Mouse (Mus musculus): ENCODE measurements around the gene Faf1.
A peak's percentile ranks its signal among the peaks of the same experiment; 100 is the strongest.

The Faf1 gene

DNA sequence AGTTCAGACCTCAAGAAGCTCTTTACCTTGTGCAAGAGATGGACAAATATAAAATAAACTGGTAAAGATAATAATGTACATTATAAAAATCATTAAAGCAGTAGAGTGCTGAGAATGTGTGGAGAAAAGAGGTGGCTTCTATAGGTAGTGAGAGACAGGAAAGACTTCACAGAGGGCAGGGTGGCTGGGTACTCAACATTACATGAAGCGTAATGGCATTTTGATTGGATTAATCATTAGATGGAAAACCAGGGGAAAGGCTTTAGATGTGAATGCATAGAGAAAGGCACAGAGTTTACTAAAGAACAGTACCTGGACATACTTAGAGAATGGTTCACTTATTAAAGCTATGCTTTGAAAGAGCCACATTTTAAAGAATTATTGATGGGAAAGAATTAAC lies 252.7 kb downstream of the Faf1 start:
- no peak for DNase-seq (ENCODE audit: low spot score)

DNA sequence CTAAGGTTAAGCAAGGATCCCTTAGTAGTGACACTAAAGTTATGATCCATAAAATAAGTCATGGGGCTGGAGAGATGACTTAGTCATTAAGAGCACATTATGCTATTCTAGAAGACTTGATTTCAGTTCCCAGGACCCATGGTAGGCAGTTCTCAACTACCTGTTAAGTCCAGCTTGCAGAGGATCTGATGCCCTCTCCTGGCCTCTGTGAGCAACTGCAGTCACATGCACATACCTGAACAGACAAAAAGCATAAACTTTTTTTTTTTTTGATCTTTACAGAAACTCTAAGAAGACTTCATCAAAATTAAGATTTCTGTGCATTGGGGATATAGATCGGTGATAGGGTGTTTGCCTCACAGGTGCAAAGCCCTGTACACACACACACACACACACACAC lies 254.1 kb downstream of the Faf1 start:
- DNase-seq (ENCODE audit: low spot score) = no peak

DNA sequence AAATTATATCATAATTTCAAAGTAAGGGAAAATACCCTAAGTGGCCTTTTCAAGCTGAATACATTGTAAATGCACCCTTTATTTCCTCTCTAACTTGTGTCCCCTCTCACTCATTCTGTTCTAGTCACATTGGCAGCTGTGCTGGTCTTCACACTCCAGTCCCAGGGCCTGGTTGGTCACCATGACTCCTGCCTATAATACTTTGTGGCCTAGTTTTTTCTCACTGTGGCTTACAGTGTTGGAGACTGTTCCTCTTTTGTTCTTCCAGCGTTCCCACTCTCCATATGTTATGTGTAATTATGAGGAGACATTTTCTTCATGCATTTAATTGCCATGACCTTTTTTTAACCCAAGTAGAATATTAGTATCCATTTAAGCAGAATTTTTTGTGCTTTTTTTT lies 254.5 kb downstream of the Faf1 start:
- no peak for DNase-seq (ENCODE audit: low spot score)

DNA sequence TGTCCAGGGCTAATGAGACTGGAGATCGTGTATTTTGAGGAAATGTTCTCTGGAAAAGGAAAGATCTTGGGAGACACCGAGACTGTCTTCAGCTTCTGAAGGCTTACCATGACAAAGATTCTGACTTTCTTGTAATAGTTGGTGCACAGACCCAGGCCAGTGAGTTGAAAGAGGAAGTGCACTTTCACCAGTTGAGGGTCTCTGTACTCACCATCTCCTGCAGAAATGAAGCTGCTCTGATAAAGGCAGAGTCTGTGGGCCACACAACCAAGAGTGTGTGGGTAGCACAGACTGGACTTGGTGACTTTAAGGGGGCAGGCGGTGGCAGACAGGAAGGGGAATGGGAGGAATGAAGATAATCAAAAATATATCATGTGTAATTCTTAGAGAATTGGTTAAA lies 260.2 kb downstream of the Faf1 start:
- no peak for DNase-seq (ENCODE audit: low spot score)

DNA sequence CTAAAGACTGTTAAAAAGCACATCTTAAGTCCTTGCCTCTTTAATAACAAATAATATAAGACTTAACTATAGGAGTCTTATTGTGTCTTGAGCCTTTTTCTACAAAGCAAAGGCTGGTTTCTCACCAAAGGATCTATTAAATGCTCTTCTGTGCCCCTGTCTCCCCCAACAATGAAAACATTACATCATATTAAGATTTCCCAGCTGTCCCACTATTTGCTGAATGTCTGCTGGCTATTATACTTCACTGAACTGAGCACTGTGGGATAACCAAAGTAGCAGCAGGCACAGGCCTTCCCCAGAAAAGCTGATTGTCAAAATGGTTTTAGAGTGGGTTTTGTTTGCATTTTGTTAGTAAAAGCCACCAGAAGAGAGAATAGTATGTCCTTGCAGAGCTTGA lies 262.9 kb downstream of the Faf1 start:
- no peak for DNase-seq (ENCODE audit: low spot score)

DNA sequence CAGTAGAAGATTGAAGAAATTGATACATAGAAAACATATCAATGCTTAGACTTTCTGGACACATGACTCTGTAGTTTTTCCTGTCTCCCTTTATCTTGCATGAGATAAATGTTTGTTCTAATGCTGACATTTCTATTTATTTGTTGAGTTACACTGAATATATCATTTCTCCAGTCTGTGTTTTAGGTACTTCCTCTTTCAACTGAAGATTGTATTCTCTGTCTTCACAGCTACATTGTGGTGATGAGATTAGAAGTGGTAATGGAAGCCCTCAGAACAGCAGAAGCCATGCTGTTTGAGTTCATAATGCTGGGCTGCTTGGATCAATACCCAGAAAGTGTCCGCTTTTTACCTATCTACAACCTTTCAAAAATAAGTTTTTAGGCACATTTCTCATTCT lies 269.2 kb downstream of the Faf1 start:
- DNase-seq (ENCODE audit: low spot score) = no peak

DNA sequence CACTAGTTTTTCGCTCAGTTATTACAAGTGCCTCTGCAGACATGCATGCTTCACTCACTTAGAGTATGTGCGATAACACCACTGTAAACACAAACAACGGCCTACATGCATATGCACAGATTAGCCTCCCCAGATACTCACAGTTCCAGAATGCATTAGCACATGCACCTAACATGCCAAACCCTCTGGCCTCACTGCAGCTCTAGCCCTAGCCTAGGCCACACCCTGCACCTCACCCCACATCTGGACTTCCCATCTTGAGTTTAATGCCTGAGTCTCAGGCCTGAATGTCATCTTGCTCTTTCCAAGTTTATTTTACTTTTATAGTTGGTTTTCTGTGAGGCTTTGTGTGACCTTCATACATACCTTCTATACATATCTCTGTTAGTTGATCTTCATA lies 272.9 kb downstream of the Faf1 start:
- DNase-seq (ENCODE audit: low spot score) = no peak

DNA sequence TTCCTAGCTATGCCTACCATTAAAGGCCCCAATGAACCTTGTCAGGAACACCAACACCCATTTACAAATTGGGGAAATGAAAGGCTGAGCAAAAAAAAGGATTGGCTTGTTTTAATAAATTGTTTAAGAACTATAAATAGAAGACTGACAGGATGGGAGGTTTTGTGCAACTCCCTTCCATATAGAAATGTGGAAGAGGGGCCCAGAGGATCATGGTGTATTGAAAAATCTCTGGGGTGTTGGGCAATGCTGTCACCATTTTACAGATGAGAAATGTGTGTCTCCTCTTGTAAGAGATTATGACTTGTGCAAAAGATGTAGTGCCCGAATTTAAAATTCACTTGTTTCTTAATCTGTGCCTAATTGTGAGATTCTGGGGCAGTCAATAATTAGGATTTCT lies 277.1 kb downstream of the Faf1 start:
- DNase-seq (ENCODE audit: low spot score) = no peak

DNA sequence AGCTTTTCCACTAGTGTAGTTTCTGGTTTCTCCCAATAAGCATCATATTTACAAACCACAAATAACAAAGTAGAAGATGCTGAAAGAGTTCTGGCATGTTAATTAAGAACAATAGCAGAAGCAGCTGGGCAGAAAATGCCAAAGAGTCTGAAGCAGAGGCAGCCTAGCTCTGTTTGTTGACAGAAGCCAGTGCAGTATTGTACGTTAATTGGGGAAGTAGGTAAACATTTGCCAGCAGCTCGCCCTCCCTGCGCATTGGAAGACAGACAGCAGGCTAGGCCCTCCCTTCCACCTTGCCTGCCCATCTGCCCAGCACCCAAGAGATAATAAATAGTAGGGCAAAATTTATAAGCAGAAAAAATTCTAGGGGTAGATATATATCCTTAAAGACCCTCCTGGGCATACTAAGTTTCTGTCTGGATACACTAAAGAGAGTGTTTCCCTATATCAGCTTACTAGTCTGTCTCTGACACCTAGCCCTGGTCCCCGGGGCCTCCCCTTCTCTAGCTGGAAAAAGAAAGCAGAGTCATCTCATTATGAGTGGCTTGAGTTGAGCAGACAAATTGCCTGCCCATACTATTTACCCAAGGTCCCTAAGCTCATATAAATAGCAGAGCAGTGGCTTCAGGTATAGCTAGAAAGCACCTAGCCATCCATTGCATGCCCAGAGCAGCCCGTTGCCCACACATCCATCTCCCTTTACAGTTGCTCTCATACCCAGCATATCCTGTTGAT lies 284.0 kb downstream of the Faf1 start:
- DNase-seq (ENCODE audit: low spot score) = no peak

DNA sequence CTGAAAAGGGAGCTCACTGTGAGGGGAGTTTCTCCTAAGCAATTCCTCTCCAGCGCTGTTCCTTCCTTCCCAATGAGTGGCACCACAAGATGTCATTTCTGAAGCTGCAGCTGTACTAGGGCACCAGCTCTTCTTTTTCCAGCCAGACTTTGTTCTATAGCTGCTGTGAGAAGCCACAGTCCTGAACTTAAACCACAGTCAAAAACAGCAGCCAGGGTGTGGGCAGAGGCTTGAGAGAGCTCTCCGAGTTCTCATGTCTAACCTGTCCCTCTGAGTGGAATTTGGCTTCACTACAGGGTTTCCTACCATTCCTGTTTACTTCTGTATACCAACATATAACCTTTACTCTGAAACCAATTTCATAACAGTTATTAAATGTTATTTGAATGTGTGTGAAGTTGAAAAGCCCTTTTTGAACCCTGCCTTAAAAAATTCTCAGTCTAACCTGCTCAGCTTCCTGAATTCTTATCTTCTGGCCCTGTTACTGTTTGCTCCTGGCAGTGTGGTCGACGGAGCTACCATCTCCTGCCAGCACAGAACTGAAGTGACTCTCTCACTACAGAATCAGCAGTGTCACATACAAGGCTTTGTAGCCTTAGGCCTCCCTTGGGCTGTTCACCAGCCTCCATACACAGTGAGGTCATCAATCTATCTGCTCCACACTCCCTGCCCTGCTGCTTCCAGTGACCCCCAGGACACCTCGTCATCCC lies 287.3 kb downstream of the Faf1 start:
- no peak for DNase-seq (ENCODE audit: low spot score)

DNA sequence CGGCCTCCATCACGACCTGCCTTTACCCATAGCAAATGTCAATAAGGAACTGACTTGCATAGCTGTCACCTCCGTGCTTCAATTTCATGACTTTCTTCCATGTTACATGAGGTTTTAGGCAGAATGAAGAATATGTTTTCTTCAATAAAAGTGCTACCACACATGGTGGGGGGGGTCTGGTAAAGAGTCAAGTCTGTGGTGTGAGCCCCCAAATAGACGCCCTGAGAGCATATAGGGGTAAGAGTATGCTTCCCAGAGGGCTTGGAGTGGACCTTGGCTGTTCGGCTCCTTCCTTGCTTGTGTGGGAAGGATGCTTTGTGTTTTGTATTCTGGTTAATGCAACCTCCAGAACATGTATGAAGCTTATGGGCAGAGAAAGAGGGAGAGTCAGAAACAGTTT lies 293.2 kb downstream of the Faf1 start:
- DNase-seq (ENCODE audit: low spot score) = no peak

DNA sequence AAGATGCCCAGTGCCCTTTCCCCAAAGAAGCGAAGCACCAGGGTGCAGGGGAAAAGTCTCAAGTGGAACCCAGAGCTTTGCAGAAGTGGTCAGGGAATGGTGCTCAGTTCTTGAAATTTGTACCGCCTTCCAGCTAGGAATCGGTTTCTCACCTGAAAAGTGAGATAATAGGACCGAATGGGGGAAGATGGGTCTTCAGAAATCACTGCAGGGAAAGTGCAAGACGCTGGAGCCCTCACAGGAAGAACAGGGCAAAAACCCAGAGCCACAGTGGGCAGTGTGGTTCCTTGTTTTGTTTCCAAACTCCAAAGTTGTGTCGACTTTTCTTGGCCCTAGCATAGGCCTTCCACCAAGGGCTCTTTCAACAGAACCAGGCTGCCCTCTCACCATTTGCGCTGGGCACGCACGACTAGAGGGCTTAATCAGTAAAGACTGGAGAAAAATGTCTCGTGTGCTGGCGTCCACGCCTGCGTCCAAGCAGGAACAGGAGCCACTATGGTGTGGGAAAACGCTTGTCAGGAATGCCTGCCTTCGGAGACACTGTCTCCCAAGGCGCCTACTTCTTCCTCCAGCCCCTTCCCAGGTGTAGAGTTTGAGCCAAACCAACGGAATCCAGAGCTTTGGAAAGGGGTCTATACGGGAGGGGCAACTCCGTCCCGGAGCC lies 297.7 kb downstream of the Faf1 start:
- no peak for DNase-seq (ENCODE audit: low spot score)

DNA sequence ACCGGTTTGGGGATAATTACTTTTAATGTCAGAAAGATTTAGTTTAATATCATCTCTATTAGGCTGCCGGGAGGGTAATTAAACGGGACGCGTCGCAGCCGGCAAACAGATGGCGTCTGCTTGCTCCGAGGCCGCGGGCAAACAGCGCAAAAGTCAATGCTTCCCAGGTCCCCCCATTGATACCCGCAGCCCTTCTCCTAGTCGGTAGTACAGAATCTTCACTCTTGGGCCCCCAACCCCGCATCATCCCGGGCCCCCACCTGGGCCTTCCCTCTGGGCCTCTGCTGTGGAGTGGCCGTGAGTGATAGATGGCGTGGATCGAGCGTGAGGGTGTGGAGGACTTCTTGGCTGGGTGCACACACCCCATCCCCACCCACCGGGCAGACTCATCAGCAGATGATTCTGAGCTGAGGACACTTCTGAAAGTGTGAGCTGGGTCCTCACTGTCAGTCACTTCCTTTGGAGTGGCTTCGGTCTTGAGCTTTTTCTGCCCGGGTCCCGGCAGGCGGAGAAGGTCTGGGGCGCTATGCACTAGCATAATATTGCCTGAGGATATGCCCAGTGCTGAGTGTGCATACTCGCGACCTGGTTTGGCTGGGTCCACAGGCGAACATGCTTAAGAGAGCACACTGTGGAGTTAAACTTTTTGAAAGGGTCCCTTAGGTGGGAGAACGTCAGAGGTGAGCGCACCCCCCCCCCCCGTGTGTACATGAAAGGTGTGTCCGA lies 298.4 kb downstream of the Faf1 start:
- DNase-seq (ENCODE audit: low spot score) = no peak

DNA sequence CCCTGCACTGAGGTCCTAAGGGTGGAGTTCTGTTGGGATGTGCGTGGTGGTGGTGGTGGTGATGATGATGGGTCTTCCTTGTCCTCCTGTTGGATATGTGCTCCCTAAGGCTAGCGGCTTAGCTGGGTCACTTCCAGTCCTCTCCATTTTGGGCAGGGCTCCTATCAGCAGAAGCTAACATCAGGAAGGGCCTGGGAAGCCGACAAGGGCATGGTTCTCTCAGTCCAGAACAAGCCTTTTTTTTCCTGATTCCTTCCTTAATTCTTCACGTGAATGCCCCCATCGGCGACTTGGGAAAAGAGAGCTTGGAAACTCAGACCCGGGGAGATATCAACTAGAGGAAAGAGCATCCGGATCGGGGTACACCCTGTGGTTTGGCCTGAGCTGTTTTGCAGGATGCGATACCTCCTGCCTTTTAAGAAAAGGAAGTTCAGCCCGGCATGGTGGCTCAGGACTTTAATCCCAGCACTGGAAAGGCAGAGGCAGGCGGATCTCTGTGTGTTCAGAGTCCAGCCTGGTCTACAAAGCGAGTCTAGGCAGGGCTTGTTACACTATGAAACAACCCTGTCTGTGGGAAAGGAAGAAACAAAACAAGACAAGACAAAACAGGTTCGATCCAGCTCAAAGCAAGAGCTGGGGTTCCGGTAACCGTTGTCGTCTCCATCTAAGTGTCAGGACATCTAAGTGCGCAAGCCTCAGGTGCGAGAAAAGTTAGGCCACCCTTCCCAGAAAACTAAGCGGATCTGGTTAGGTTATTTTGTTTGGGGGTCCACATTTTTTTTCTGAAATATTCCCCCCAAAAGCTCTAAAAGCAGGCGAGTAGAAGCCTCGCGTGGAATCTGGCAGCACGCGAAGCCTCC lies 299.2 kb downstream of the Faf1 start:
- no peak for DNase-seq (ENCODE audit: low spot score)

DNA sequence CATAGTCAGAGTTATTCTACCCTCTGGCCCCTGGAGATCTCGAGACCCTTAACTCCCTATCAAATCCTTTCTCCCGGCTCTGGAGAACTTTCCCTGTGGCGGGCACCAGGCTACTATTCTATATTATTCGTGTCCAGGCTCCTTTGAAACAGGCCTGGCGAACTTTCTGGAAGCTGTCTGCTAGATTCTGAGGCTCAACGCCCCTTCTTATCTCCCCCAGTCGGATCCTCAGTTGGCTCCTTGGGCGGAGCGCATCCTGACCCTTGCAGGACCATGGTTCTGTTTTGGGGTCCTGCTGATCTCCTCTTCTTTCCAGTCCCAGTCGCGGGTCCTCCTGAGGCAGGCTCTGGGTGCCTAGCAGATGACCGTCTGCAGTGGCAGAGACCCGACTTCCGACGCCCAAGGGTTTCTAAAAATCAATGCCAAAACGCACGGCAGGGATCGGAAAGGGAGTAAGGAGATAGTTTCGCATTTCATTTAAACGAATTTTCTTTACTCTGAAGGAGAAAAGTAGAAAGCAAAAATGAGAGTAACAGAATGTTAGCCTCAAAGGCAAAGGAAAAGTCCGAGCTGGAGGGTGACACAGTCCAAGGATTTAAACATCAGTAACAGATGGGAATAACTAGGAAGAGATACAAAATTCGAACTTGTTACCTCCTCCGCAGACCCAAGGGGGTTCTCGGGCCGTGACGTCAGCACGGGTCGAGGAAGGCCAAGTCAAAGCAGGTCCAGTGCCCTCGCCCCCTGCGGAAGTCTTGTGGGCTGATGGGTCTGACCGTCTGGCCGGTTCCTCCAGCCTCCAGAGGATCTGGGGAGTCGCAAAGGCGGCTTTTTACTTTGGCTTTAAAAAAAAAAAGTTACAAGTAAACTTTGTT lies 300.1 kb downstream of the Faf1 start:
- DNase-seq (ENCODE audit: low spot score) = peak; percentile 60

DNA sequence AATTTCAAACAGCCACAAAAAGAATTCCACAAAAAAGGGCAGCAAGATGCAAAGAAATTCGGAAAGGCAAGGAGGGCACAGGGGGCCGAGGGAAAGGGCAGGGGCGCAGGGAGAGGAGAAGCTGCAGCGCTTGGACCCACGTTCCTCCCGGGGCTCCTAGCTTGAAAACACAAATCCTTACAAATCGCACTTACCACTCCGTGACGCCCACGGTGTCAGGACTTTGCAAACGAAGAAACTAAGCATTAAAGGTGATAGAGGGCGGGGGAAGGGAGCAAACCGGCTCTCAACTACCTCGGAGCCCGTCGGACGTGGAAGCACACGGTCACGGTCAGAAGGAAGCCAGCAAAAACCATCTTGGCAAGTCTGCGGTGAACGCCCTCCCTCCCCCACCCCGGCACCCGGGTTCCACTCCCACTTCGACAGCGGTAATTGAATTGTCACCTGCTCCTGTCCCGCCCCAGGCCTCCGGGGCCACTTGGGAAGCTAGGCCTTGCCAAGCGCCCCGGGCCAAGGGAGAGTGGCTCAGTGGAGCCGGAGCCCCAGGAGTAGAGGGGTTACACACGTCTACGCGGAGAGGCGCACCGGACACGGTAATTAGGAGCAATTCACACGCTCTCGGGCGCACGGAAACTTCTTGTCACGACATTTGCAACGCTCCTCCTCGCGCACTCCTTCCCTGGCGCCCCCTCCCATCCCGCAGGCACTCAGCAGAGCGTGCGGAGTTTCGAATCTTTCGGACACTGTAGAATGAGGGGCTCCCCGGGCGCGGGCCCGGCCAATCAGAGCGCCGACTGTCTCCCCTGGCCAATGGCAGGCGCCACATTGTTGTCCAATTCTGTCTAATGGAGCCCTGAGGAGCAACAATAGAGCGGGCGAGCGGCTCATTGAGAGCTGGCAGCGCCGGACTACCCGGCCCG lies 301.0 kb downstream of the Faf1 start, which contains the start of gene Dmrta2:
Gene Dmrta2, plus strand, starts transcription at position 906 of the 920 bp plus-strand sequence.
- DNase-seq (ENCODE audit: low spot score) = peak; percentile 65

DNA sequence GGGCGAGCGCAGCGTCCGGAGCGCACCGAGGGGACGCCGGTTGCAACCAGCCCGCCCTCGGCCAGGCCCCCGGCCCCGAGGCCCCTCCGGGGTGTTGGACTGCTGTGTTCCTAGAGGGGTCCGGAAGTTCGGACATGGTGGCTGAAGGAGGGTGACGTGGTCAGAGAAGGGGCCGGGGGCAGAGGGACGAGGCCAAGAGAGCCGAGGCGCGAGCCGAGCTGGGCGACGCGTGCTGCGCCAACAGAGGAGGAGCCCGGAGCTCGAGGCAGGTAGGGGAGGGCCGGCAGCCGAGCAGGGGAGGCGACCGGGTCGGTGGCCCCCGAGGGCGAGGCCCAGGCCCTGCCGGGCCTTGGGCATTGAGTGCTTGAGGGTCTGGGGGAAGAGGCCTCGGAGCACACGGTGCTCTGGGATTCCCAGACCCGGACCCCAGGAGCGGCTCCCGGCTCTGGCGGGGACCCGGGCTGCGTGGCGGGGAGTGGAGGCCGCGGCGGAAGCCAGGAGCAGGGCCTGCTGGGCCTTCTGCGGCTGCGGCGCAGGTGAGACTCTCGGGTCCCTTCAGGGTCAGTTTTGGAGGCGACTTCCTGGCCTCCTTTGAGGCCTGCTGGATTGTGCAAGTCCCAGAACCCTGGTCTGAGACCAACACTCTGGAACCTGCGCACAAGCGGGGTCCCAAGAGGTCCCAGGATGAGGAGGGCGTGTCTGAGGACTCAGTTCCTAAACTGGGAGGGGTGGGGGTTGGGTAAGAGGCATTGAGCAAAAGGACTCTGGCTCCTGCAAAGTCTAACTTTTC lies 301.9 kb downstream of the Faf1 start:
- DNase-seq (ENCODE audit: low spot score) = peak; percentile 14

DNA sequence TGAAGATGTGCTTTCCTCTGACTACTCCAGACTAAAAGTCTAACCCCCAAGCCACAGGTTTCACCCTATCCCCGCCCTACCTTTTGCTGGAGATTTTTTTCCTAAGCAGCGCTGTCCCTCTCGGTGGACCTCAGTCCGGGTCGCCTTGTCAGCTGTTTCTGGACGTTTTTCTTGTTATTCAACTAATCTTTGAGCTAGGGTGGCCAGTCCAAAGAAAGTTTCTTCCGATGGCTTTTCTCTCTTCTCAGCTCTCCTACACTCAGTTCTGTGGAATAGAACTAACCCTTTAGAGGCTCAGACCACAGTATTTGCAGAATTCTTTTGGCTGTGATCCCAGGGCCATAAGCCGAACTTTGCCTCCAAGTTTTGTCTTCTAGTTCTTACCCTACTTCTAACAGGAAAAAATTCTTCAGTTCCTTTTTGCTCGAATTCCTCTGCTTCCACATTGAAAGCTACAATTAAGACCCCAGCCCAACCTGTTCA lies 302.5 kb downstream of the Faf1 start:
- no peak for DNase-seq (ENCODE audit: low spot score)

Data from testis, postnatal 14 days (tissue).